Mouse (Mus musculus) MEL (cell line): ENCODE measurements around the gene Oosp2.

ENCODE experiments used
- CTCF ChIP-seq, 3 experiments: IDR thresholded peaks in 2 of 3; conservative IDR thresholded peaks in 1 of 3; 2 replicates each; pipeline ENCODE4 v1.5.1; 2011 to 2012; ENCODE audit warnings: low read length in 3 of 3, low read depth in 2 of 3, mild to moderate bottlenecking in 2 of 3, improper control_type of control experiment in 1 of 3, inconsistent platforms in 1 of 3, mixed read lengths in 1 of 3, moderate library complexity in 1 of 3; ENCODE audit not compliant: control insufficient read depth in 1 of 3, insufficient read depth in 1 of 3, poor library complexity in 1 of 3, severe bottlenecking in 1 of 3
- ZC3H11A ChIP-seq: IDR thresholded peaks from 2 replicates; pipeline ENCODE4 v1.6.1; 2012; ENCODE audit warnings: low read depth, mild to moderate bottlenecking, inconsistent platforms, low read length, improper control_type of control experiment

DNA sequence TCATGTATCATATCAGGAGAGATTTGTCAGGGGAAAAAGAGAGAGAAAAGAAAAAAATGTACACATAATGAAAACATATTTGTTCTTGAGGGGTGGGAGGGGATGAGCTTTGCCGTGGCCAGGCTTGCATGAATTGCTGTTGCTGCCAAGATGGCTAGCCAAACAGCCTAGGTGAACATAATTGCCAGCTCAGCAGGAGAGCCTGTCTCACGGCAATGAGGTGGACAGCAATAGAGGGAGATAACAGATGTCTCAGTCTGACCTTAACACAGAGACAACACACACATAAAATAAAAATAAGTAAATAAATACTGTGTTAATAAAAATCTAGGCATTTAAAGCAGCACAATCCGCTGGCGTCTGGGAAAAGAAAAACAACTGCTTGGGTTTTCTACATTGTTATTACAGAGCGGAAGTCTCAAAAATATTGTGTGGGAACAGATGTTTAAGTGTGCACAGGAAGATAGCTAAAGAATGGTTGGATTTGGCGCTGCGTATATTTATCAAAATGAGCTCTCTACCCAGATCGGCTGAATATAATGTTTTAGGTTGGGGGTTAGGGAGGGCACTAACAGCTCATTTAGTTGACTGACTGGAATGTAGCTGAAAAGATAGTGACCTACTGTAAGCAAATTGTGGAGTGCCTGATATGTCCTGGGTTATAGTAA is 46.4 kb downstream of the Oosp2 start:
- no peak for TF ChIP-seq ZC3H11A
- TF ChIP-seq CTCF (IDR thresholded peaks at IDR 0.05 in 2 of 3, conservative IDR thresholded peaks at IDR 0.05 in 1 of 3; ENCODE audit: control insufficient read depth in 1 of 3, insufficient read depth in 1 of 3, low read depth in 2 of 3, low read length in 3 of 3, poor library complexity in 1 of 3, severe bottlenecking in 1 of 3), result no peak
